Mouse (Mus musculus): ENCODE results near the gene Olfr823. TPM values are rescaled to one million over a fixed set of nuclear protein-coding genes. Genes with fewer than 3 reads are reported as not detected.
"Not testable (repeated sequence)": the region's sequence is repeated elsewhere in the genome, so short reads cannot be mapped to it uniquely, and the experiment has no call there.

Gene Olfr823
- not detected in 2 replicates for polyA plus RNA-seq (2014; fragmentation: Nextera tagmentation; extraction: Ambion mirVana)

GRCm38 (mm10) chr10:130115283-130115682, at the start of gene Olfr823:
Gene Olfr823, minus strand, starts transcription at chr10:130115383.
- not testable (repeated sequence) for H3K4me1 ChIP-seq (replicated peaks; ENCODE audit: control insufficient read depth, insufficient read depth, low read length); H3K27ac ChIP-seq (ENCODE audit: low read depth, low read length); H3K9ac ChIP-seq (ENCODE audit: low read length); ATAC-seq (replicated peaks; ENCODE audit: low FRiP score); H3K27me3 ChIP-seq (ENCODE audit: control insufficient read depth, insufficient read depth, low read length); H3K36me3 ChIP-seq (ENCODE audit: control insufficient read depth, insufficient read depth, low read length); DNase-seq (ENCODE audit: low spot score); H3K4me2 ChIP-seq (ENCODE audit: low read depth, low read length, severe bottlenecking); H3K9me3 ChIP-seq (ENCODE audit: control insufficient read depth, low read length); H3K4me3 ChIP-seq (ENCODE audit: low read depth, low read length)
- 89% methylated on average over 1 of the region's 1 CpGs for WGBS

GRCm38 (mm10) chr10:130144121-130144520, 28.9 kb upstream of the Olfr823 start:
- no peak for DNase-seq (ENCODE audit: low spot score)
- H3K27me3 ChIP-seq (ENCODE audit: control insufficient read depth, insufficient read depth, low read length): no peaks in the 10 kb centered on the region
- 87% methylated on average over 5 of the region's 5 CpGs for WGBS
- H3K4me2 ChIP-seq (ENCODE audit: low read depth, low read length, severe bottlenecking): no peak overlapping the region
- no peak overlapping the region for H3K4me3 ChIP-seq (ENCODE audit: low read depth, low read length)
- H3K36me3 ChIP-seq (ENCODE audit: control insufficient read depth, insufficient read depth, low read length): no peaks in the 10 kb centered on the region
- H3K9ac ChIP-seq (ENCODE audit: low read length): no peak overlapping the region
- H3K9me3 ChIP-seq (ENCODE audit: control insufficient read depth, low read length): no peaks in the 10 kb centered on the region
- H3K4me1 ChIP-seq (replicated peaks; ENCODE audit: control insufficient read depth, insufficient read depth, low read length): no peaks in the 10 kb centered on the region
- no peak for ATAC-seq (replicated peaks; ENCODE audit: low FRiP score)
- H3K27ac ChIP-seq (ENCODE audit: low read depth, low read length): no peak overlapping the region

- H3K9ac ChIP-seq (ENCODE audit: low read length); H3K4me3 ChIP-seq (ENCODE audit: low read depth, low read length); DNase-seq (ENCODE audit: low spot score); H3K27ac ChIP-seq (ENCODE audit: low read depth, low read length); H3K4me2 ChIP-seq (ENCODE audit: low read depth, low read length, severe bottlenecking); H3K9me3 ChIP-seq (ENCODE audit: control insufficient read depth, low read length); H3K27me3 ChIP-seq (ENCODE audit: control insufficient read depth, insufficient read depth, low read length); H3K36me3 ChIP-seq (ENCODE audit: control insufficient read depth, insufficient read depth, low read length); H3K4me1 ChIP-seq (replicated peaks; ENCODE audit: control insufficient read depth, insufficient read depth, low read length); ATAC-seq (replicated peaks; ENCODE audit: low FRiP score): not testable (repeated sequence)
- WGBS: 89% methylated on average over 5 of the region's 5 CpGs
Measured at GRCm38 (mm10) chr10:130142481-130142880, 27.3 kb upstream of the Olfr823 start.

- no peak overlapping the region for H3K27ac ChIP-seq (ENCODE audit: low read depth, low read length)
- H3K36me3 ChIP-seq (ENCODE audit: control insufficient read depth, insufficient read depth, low read length): no peaks in the 10 kb centered on the region
- H3K9ac ChIP-seq (ENCODE audit: low read length): no peak overlapping the region
- no peaks in the 10 kb centered on the region for H3K4me1 ChIP-seq (replicated peaks; ENCODE audit: control insufficient read depth, insufficient read depth, low read length)
- ATAC-seq (replicated peaks; ENCODE audit: low FRiP score) (no peak), DNase-seq (ENCODE audit: low spot score) (no peak)
- no peak overlapping the region for H3K4me2 ChIP-seq (ENCODE audit: low read depth, low read length, severe bottlenecking)
- H3K4me3 ChIP-seq (ENCODE audit: low read depth, low read length): no peak overlapping the region
- no peaks in the 10 kb centered on the region for H3K27me3 ChIP-seq (ENCODE audit: control insufficient read depth, insufficient read depth, low read length)
- H3K9me3 ChIP-seq (ENCODE audit: control insufficient read depth, low read length): no peaks in the 10 kb centered on the region
Measured at GRCm38 (mm10) chr10:130134811-130135210, 19.6 kb upstream of the Olfr823 start.

- H3K27ac ChIP-seq (ENCODE audit: low read depth, low read length); H3K4me3 ChIP-seq (ENCODE audit: low read depth, low read length); H3K9ac ChIP-seq (ENCODE audit: low read length); H3K4me2 ChIP-seq (ENCODE audit: low read depth, low read length, severe bottlenecking); H3K9me3 ChIP-seq (ENCODE audit: control insufficient read depth, low read length); H3K27me3 ChIP-seq (ENCODE audit: control insufficient read depth, insufficient read depth, low read length); H3K4me1 ChIP-seq (replicated peaks; ENCODE audit: control insufficient read depth, insufficient read depth, low read length); ATAC-seq (replicated peaks; ENCODE audit: low FRiP score); H3K36me3 ChIP-seq (ENCODE audit: control insufficient read depth, insufficient read depth, low read length); DNase-seq (ENCODE audit: low spot score): not testable (repeated sequence)
Measured at GRCm38 (mm10) chr10:130129900-130130299, 14.7 kb upstream of the Olfr823 start, which contains the start of gene Olfr824. Gene Olfr824, minus strand, starts transcription at chr10:130130000.

DNA sequence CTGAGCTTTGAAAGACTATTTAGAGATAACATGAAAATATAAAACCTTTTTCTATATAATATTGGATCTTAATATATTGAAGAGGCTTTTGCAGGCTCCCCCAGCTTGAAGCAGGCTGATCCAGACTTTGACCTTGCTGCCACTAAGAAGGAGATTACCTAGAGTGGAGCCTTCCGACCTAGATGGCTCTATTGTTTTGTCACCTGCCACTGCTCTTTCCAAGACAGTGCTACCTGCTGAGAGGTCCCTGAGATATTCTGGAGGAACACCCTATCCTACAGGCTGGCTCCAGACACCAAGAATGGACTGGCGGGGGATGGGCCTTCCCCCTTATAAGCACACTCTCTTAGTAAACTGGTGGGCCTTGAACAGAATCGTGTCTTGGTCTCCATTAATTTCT, 862 bp upstream of the Olfr823 start:
- not testable (repeated sequence) for H3K9ac ChIP-seq (ENCODE audit: low read length); H3K4me3 ChIP-seq (ENCODE audit: low read depth, low read length); DNase-seq (ENCODE audit: low spot score); H3K27me3 ChIP-seq (ENCODE audit: control insufficient read depth, insufficient read depth, low read length); H3K4me1 ChIP-seq (replicated peaks; ENCODE audit: control insufficient read depth, insufficient read depth, low read length); H3K36me3 ChIP-seq (ENCODE audit: control insufficient read depth, insufficient read depth, low read length); H3K9me3 ChIP-seq (ENCODE audit: control insufficient read depth, low read length); H3K4me2 ChIP-seq (ENCODE audit: low read depth, low read length, severe bottlenecking); ATAC-seq (replicated peaks; ENCODE audit: low FRiP score); H3K27ac ChIP-seq (ENCODE audit: low read depth, low read length)
- WGBS: 47% methylated on average over 3 of the region's 3 CpGs

- H3K4me3 ChIP-seq (ENCODE audit: low read depth, low read length): no peak overlapping the region
- no peak overlapping the region for H3K9ac ChIP-seq (ENCODE audit: low read length)
- no peak overlapping the region for H3K27ac ChIP-seq (ENCODE audit: low read depth, low read length)
- no peak for ATAC-seq (replicated peaks; ENCODE audit: low FRiP score)
- no peak overlapping the region for H3K4me2 ChIP-seq (ENCODE audit: low read depth, low read length, severe bottlenecking)
- H3K4me1 ChIP-seq (replicated peaks; ENCODE audit: control insufficient read depth, insufficient read depth, low read length): no peaks in the 10 kb centered on the region
- H3K9me3 ChIP-seq (ENCODE audit: control insufficient read depth, low read length): no peaks in the 10 kb centered on the region
- no peak for DNase-seq (ENCODE audit: low spot score)
- H3K36me3 ChIP-seq (ENCODE audit: control insufficient read depth, insufficient read depth, low read length): no peaks in the 10 kb centered on the region
- H3K27me3 ChIP-seq (ENCODE audit: control insufficient read depth, insufficient read depth, low read length): no peaks in the 10 kb centered on the region
Measured at GRCm38 (mm10) chr10:130096104-130096503, 19.1 kb downstream of the Olfr823 start.

DNA sequence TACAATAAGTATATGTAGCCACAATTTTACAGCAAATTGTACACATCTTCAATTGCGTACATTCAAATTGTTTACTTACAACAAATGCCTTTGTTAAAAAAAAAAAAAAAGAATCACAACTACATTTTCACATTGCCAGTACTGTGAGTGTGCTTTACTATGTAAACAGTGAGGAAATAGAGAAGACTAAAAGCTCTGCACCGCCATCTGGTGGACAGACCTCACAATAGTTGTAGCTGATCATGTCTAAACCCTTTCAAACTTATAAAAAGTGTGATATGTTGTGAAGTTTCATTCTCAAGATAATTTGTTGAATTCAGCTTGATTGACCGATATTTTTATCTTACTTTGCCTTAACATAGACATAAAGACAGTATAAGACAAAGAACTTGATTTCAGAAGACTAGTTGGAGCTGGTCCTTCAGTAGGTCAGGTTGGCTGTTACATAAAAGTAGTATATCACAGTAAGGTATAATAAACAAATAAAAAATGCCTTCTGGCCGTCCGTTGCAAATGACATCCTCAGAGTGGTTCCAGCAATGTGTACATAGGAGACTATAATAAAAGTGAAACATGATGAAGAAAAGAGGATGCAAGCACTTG, 22.2 kb downstream of the Olfr823 start:
- H3K9ac ChIP-seq (ENCODE audit: low read length): no peak overlapping the region
- WGBS: 25% methylated on average over 5 of the region's 5 CpGs
- no peak overlapping the region for H3K4me3 ChIP-seq (ENCODE audit: low read depth, low read length)
- DNase-seq (ENCODE audit: low spot score): peak; percentile 65
- H3K4me1 ChIP-seq (replicated peaks; ENCODE audit: control insufficient read depth, insufficient read depth, low read length): no peaks in the 10 kb centered on the region
- peak; percentile 76; the same call in 1 of the 2 replicates for ATAC-seq (replicated peaks; ENCODE audit: low FRiP score)
- H3K27ac ChIP-seq (ENCODE audit: low read depth, low read length): no peak overlapping the region
- no peak overlapping the region for H3K4me2 ChIP-seq (ENCODE audit: low read depth, low read length, severe bottlenecking)
- H3K27me3 ChIP-seq (ENCODE audit: control insufficient read depth, insufficient read depth, low read length): no peaks in the 10 kb centered on the region
- H3K9me3 ChIP-seq (ENCODE audit: control insufficient read depth, low read length): no peaks in the 10 kb centered on the region
- no peaks in the 10 kb centered on the region for H3K36me3 ChIP-seq (ENCODE audit: control insufficient read depth, insufficient read depth, low read length)

DNA sequence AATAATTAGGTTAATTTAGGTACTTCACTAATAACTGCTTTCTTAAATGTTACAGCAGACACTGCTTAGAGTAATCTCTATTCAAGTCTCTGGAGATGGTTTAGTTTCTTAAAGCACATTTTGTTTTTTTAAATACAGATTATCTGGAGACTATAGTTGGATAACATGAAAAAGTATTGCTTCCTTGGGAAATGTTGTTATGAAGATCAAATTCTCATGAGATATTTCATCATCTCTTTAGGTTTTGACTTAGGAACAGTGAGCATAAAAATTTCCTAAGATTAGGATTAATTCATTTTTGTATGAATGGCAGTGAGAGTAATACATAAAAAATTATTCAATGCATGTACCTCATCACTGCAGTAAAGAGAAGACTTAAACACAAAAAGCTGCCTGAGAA, 44.3 kb downstream of the Olfr823 start, which contains the start of gene Olfr822:
Gene Olfr822 (plus strand): TSS at position 301 of the 400 bp plus-strand sequence.
- Histone ChIP-seq H3K36me3 (ENCODE audit: control insufficient read depth, insufficient read depth, low read length) (no peaks in the 10 kb centered on the region), H3K4me2 (ENCODE audit: low read depth, low read length, severe bottlenecking) (no peak within 1 kb of the TSS), H3K9ac (ENCODE audit: low read length) (no peak within 1 kb of the TSS), H3K27me3 (ENCODE audit: control insufficient read depth, insufficient read depth, low read length) (no peaks in the 10 kb centered on the region), H3K4me3 (ENCODE audit: low read depth, low read length) (no peak within 1 kb of the TSS), H3K27ac (ENCODE audit: low read depth, low read length) (no peak within 1 kb of the TSS), H3K9me3 (ENCODE audit: control insufficient read depth, low read length) (no peaks in the 10 kb centered on the region), H3K4me1 (replicated peaks; ENCODE audit: control insufficient read depth, insufficient read depth, low read length) (no peaks in the 10 kb centered on the region)
- no peak for ATAC-seq (replicated peaks; ENCODE audit: low FRiP score)
- no peak for DNase-seq (ENCODE audit: low spot score)
